Mouse (Mus musculus) central nervous system, embryonic 18 days (tissue): ENCODE results near the gene Aplp2. TPM values are rescaled to one million over a fixed set of nuclear protein-coding genes. Genes with fewer than 3 reads are reported as not detected.

Source experiments
- polyA plus RNA-seq: library from polyadenylated mRNA; depleted of rRNA; stranded (reverse); fragments of >200 nt; gene quantifications from 2 replicates; pipeline ENCODE4 v1.2.3, GENCODE M21; 2012; rRNA removed

Gene Aplp2
- 371 and 372 TPM in 2 replicates for polyA plus RNA-seq

DNA sequence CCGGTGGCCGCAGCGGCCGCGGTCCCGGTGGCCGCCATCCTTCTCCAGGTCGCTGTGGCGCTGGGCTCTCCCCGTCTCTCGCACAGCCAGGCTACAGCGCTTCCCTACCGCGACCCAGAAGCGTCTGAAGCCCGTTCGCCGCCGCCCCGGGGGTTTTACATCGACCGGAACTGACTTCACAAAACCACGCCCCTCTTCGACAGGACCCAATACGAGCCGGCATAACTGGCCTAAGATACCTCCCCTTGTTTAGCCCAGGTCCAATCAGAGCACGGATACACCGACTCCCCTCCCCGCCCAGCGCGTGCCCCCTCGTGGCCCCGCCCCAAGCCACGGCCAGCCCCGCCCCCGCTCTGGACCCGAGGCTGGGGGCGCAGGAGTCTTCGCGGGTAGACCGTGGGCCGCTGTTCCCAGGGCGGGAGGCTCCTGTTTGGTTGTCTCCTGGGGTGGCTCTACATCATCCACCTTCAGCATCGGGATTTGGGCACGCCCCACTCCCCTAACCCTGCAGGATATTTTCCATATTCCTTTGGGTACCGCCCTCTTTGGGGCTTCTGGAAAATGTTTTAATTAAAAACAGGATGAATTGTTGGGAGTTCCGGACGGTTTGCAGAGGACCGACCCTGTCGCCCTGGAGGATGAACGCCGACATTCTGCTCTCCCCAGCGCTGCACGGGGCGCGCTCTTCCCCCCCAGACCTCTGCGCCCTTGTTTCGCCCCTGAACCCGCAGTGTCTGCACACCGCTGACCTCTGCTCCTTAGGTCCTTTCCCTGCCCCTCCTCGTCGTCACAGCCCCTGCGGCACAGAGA lies at the start of gene Aplp2:
TSS of gene Aplp2 (minus strand) at position 126 of the 810 bp plus-strand sequence.

DNA sequence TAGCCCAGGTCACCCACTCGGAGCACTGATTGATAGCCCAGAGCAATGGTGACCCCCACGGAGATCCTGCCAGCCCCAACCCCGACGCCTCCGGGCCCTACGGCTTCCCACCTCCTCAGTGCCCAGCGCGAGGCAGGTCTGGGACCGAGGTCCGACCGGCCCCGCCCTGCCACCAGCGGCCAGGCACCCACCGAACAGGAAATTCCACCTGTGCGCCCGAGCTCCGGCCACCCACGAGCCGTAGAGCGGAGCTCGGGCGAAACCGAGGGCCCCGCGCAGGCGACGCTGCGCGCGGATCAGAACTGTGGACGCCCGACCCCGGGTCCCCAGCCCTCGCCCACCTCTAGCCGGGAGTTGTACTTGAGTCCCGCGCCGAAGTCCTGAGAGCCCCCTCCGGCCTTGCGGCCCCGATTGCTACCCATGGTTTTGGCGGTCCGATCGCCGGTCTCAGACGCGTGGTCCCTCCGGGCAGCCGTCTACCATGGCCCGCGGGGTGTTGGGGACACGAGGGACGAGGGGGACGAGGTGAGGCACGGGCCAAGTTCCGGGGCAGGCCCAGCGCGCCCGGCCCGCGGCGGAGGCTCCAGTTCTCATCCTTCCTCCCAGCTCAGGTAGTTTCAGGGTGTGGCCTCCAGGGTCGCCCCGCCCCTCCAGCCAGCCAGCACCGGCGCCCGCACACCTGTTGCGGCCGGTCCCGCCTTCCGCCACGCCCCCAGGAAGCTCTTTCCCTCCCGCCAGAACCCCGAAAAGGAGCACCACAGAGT lies 80.2 kb downstream of the Aplp2 start, which contains the start of gene St14:
TSS of gene St14 (minus strand) at position 649 of the 764 bp plus-strand sequence.

Other genes with a start within 250 kb of the Aplp2 start
- gene Zbtb44, start 181.2 kb downstream of the Aplp2 start, polyA plus RNA-seq: 6.8 TPM in 2 replicates
- gene St14, start 80.0 kb downstream of the Aplp2 start, polyA plus RNA-seq: 0.76 and 1.9 TPM in 2 replicates
- gene Prdm10, start 68.7 kb upstream of the Aplp2 start, polyA plus RNA-seq: 27.3 and 27.8 TPM in 2 replicates
- 31.2 and 34.1 TPM in 2 replicates for gene Nfrkb, start 174.4 kb upstream of the Aplp2 start, polyA plus RNA-seq